Mouse (Mus musculus) C2C12 (cell line): Measurements from ENCODE around the gene Zmynd19.
A peak's percentile ranks its signal among the peaks of the same experiment; 100 is the strongest.

Experiments used
- CTCF ChIP-seq: IDR thresholded peaks from one replicate; pipeline ENCODE4 v1.5.1; 2011; ENCODE audit not compliant: control insufficient read depth, insufficient read depth, insufficient read length
- MAX ChIP-seq: IDR thresholded peaks from one replicate; pipeline ENCODE4 v1.6.1; 2011; ENCODE audit warnings: mild to moderate bottlenecking, control low read depth
- MYOG ChIP-seq: IDR thresholded peaks from one replicate; pipeline ENCODE4 v1.6.1; 2011; ENCODE audit not compliant: control insufficient read depth, insufficient read length; ENCODE audit errors: extremely low read depth
- USF1 ChIP-seq: IDR thresholded peaks from one replicate; pipeline ENCODE4 v1.6.1; 2011; ENCODE audit warnings: low read depth, mild to moderate bottlenecking, control low read depth, moderate library complexity

- TF ChIP-seq CTCF (no peak), MAX (peak; percentile 61), MYOG (no peak), USF1 (no peak)
These were observed 25.5 kb downstream of the Zmynd19 start, which contains the start of gene Mrpl41 for GRCm38 (mm10) chr2:24974906-24975703.
